Mouse (Mus musculus) embryonic facial prominence, embryonic 11.5 days (tissue): ENCODE measurements around the gene Arl8b. TPM values are rescaled to one million over a fixed set of nuclear protein-coding genes. Genes with fewer than 3 reads are reported as not detected.

Experiments used
- ATAC-seq: fragments of 200-750 bp; cut with Nextera tagmentation; replicated peaks from 2 replicates; pipeline ENCODE4 v1.8.0; 2017; ENCODE audit warnings: low read depth; ENCODE audit not compliant: insufficient number of reproducible peaks, low FRiP score, low TSS enrichment
- DNase-seq: peaks from one replicate; pipeline ENCODE4 v3.0.0-alpha.2; 2015; ENCODE audit warnings: low spot score
- H3K27ac ChIP-seq: fragments of 300-500 bp; sonication (generic); replicated peaks from 2 replicates; pipeline ENCODE4 v1.5.1; 2014; ENCODE audit warnings: mild to moderate bottlenecking, low read depth, low read length, control low read depth
- H3K27me3 ChIP-seq: fragments of 300-500 bp; sonication (generic); 2 replicates; pipeline ENCODE4 v1.6.1; 2014; ENCODE audit warnings: mild to moderate bottlenecking, low read length, moderate library complexity, mixed read lengths; ENCODE audit not compliant: control insufficient read depth, insufficient read depth
- H3K36me3 ChIP-seq: fragments of 300-500 bp; sonication (generic); replicated peaks from 2 replicates; pipeline ENCODE4 v1.6.1; 2014; ENCODE audit warnings: low read depth, mild to moderate bottlenecking, low read length, moderate library complexity, mixed read lengths; ENCODE audit not compliant: control insufficient read depth, insufficient read depth
- H3K4me1 ChIP-seq: fragments of 300-500 bp; sonication (generic); 2 replicates; pipeline ENCODE4 v1.6.1; 2014; ENCODE audit warnings: low read length, mixed read lengths; ENCODE audit not compliant: control insufficient read depth, insufficient read depth
- H3K4me2 ChIP-seq: fragments of 300-500 bp; sonication (generic); 2 replicates; pipeline ENCODE4 v1.6.1; 2014; ENCODE audit warnings: low read depth, mild to moderate bottlenecking, control low read depth, low read length, moderate library complexity
- H3K4me3 ChIP-seq: fragments of 300-500 bp; sonication (generic); 2 replicates; pipeline ENCODE4 v1.5.1; 2014; ENCODE audit warnings: low read depth, low read length, control low read depth
- H3K9ac ChIP-seq: fragments of 300-500 bp; sonication (generic); replicated peaks from 2 replicates; pipeline ENCODE4 v1.6.1; 2014; ENCODE audit warnings: mild to moderate bottlenecking, control low read depth, low read length
- H3K9me3 ChIP-seq: fragments of 300-500 bp; sonication (generic); replicated peaks from 2 replicates; pipeline ENCODE4 v1.6.1; 2016; ENCODE audit warnings: mild to moderate bottlenecking, low read length, inconsistent platforms, mixed read lengths; ENCODE audit not compliant: control insufficient read depth
- WGBS: fragments of 180-500 bp; shearing (Covaris S2); extraction: QIAGEN DNeasy Blood & Tissue Kit; methylation state at CpG from one replicate; pipeline ENCODE4 v1.1.7; 2014; 5-methylcytosine and 5-hydroxymethylcytosine counted together
- polyA plus RNA-seq: library from polyadenylated mRNA; unstranded; fragments of >200 nt; fragmentation: Nextera tagmentation; extraction: Ambion mirVana; gene quantifications from 2 replicates; pipeline ENCODE4 v1.2.1, GENCODE M21; 2014

Gene Arl8b
- polyA plus RNA-seq, 1 experiment from 2014 or later = 83.6 TPM

DNA sequence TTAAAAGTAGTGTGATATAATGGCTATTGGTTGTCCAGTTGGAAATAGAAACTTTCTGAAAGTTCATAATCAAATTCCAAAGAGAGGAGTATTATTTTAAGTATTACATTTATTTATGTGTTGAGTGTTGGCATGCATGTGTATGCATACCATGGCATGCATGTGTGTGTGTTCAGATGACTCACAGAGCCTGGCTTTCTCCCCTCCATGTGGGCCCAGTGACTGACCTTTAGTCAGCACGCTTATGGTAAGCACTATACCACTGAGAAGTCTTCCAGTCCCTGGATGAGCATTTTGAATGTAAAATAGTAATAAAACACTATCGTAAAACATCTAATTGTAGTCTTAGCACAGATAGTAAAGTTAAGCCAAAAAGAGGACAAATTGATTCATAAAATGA is 29.2 kb downstream of the Arl8b start:
- no peaks in the 10 kb centered on the region for H3K27me3 ChIP-seq
- H3K4me3 ChIP-seq = no peak overlapping the region
- ATAC-seq (no peak), DNase-seq (no peak)
- no peaks in the 10 kb centered on the region for H3K36me3 ChIP-seq
- H3K9ac ChIP-seq = no peak overlapping the region
- H3K27ac ChIP-seq = no peak overlapping the region
- no peaks in the 10 kb centered on the region for H3K9me3 ChIP-seq
- H3K4me1 ChIP-seq = no peaks in the 10 kb centered on the region
- H3K4me2 ChIP-seq = no peak overlapping the region
- WGBS = 91% methylated on average over 2 of the region's 2 CpGs

GRCm38 (mm10) chr6:108817510-108817909 is 34.6 kb downstream of the Arl8b start:
- Histone ChIP-seq H3K27me3 (no peaks in the 10 kb centered on the region), H3K4me2 (no peak overlapping the region), H3K36me3 (peaks cover 3% of the 10 kb centered on the region), H3K9me3 (no peaks in the 10 kb centered on the region), H3K4me1 (no peaks in the 10 kb centered on the region), H3K9ac (no peak overlapping the region), H3K4me3 (no peak overlapping the region), H3K27ac (no peak overlapping the region)
- ATAC-seq (no peak), DNase-seq (no peak)
- WGBS = 76% methylated on average over 4 of the region's 4 CpGs

- no peak overlapping the region for H3K4me3 ChIP-seq
- WGBS = 77% methylated on average over 7 of the region's 7 CpGs
- H3K9me3 ChIP-seq = no peaks in the 10 kb centered on the region
- H3K9ac ChIP-seq = no peak overlapping the region
- no peaks in the 10 kb centered on the region for H3K36me3 ChIP-seq
- no peak for ATAC-seq
- H3K4me2 ChIP-seq = no peak overlapping the region
- no peaks in the 10 kb centered on the region for H3K27me3 ChIP-seq
- H3K4me1 ChIP-seq = 0 out of 2 replicates have a peak, but pooled peaks cover 2% of the 10 kb centered on the region
- DNase-seq = no peak
- no peak overlapping the region for H3K27ac ChIP-seq
Measured at GRCm38 (mm10) chr6:108824816-108825545, 42.1 kb downstream of the Arl8b start.

GRCm38 (mm10) chr6:108826070-108826469 is 43.2 kb downstream of the Arl8b start:
- no peaks in the 10 kb centered on the region for H3K9me3 ChIP-seq
- H3K4me2 ChIP-seq = no peak overlapping the region
- no peaks in the 10 kb centered on the region for H3K27me3 ChIP-seq
- H3K4me3 ChIP-seq = no peak overlapping the region
- no peak overlapping the region for H3K9ac ChIP-seq
- DNase-seq = no peak
- H3K4me1 ChIP-seq = 0 out of 2 replicates have a peak, but pooled peaks cover 2% of the 10 kb centered on the region
- H3K27ac ChIP-seq = no peak overlapping the region
- WGBS = 75% methylated on average over 3 of the region's 3 CpGs
- H3K36me3 ChIP-seq = no peaks in the 10 kb centered on the region
- no peak for ATAC-seq

GRCm38 (mm10) chr6:108827336-108827920 is 44.5 kb downstream of the Arl8b start:
- H3K4me1 ChIP-seq = 0 out of 2 replicates have a peak, but pooled peaks cover 2% of the 10 kb centered on the region

DNA sequence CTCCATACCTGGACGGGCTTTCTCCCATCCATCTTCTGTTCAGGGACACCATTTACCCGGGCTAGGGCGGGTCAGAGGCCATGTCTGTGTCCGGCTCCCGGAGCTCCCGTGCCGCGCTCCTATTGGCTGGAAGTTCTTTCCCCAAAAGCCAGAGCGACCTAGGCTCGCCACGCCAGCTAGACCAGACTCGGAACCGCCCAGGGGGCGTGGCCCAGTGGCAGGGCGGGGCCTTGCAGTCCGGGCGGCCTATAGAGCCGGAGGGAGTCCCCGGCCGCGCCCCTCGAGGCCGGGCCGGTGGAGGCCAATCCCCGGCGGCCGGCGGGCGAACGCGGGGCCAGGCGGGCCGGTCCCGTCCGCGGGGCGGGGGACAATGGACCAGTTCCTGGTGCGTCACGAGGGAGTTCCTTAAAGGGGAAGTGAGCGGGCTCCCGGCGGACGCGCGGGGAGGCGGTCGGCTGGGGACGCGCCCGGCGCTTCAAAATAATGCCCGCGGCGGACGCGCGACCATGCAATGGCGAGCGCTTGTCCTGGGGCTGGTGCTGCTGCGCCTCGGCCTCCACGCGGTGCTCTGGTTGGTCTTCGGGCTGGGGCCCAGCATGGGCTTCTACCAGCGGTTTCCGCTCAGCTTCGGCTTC is 45.5 kb downstream of the Arl8b start, which contains the start of gene Edem1:
Gene Edem1, plus strand, starts transcription at position 408 of the 635 bp plus-strand sequence.
- under 1% methylated on average over 57 of the region's 67 CpGs for whole genome bisulfite sequencing
- H3K27me3 ChIP-seq = no peaks in the 10 kb centered on the region

More at GRCm38 (mm10) chr6:108827336-108827920, 44.5 kb downstream of the Arl8b start:
- Histone ChIP-seq H3K4me2 (peak overlapping the region; percentile 79), H3K4me3 (peak overlapping the region; percentile 89; the same call in 1 of the 2 replicates), H3K9me3 (no peaks in the 10 kb centered on the region), H3K27ac (no peak overlapping the region), H3K36me3 (no peaks in the 10 kb centered on the region), H3K27me3 (no peaks in the 10 kb centered on the region), H3K9ac (no peak overlapping the region)
- ATAC-seq (no peak), DNase-seq (peak; percentile 8)
- 21% methylated on average over 5 of the region's 5 CpGs for WGBS

GRCm38 (mm10) chr6:108828872-108829271 is 46.0 kb downstream of the Arl8b start:
- Histone ChIP-seq H3K27me3 (no peaks in the 10 kb centered on the region), H3K9me3 (no peaks in the 10 kb centered on the region), H3K36me3 (no peaks in the 10 kb centered on the region), H3K9ac (peak overlapping the region; percentile 96), H3K4me2 (peak overlapping the region; percentile 79), H3K27ac (peak overlapping the region; percentile 67), H3K4me3 (peak overlapping the region; percentile 89), H3K4me1 (0 out of 2 replicates have a peak, but pooled peaks cover 2% of the 10 kb centered on the region)
- DNase-seq (peak; percentile 41), ATAC-seq (no peak; the same call in 1 of the 2 replicates)
- 0% methylated on average over 49 of the region's 56 CpGs for WGBS

More for the DNA sequence above, 45.5 kb downstream of the Arl8b start, which contains the start of gene Edem1:
- peak; percentile 99 for ATAC-seq
- Histone ChIP-seq H3K9me3 (no peaks in the 10 kb centered on the region), H3K27ac (peak within 1 kb of the TSS; percentile 67), H3K4me2 (peak within 1 kb of the TSS; percentile 79), H3K4me3 (peak within 1 kb of the TSS; percentile 89), H3K9ac (peak within 1 kb of the TSS; percentile 96), H3K4me1 (0 out of 2 replicates have a peak, but pooled peaks cover 2% of the 10 kb centered on the region), H3K36me3 (no peaks in the 10 kb centered on the region)
- DNase-seq = peak; percentile 99
